Mouse (Mus musculus) kidney, embryonic 14.5 days (tissue): ENCODE measurements at regions not wholly inside any gene's neighbourhood (a gene's known extent, or its start where the extent isn't known, plus 50 kb on each side); places are given as distances from the start of the nearest gene placed in this dataset.

Experiments used
- ATAC-seq: fragments of 200-750 bp; cut with Nextera tagmentation; 2 replicates; pipeline ENCODE4 v1.8.0; 2017; ENCODE audit warnings: moderate number of reproducible peaks, mild to moderate bottlenecking, moderate TSS enrichment, moderate library complexity; ENCODE audit not compliant: low FRiP score, low TSS enrichment
- H3K27ac ChIP-seq: fragments of 300-500 bp; sonication (generic); 2 replicates; pipeline ENCODE4 v1.5.1; 2014; ENCODE audit warnings: low read depth, mild to moderate bottlenecking, low read length, moderate library complexity, mixed read lengths
- H3K27me3 ChIP-seq: fragments of 300-500 bp; sonication (generic); 2 replicates; pipeline ENCODE4 v1.6.1; 2014; ENCODE audit warnings: mild to moderate bottlenecking, low read length; ENCODE audit not compliant: control insufficient read depth, insufficient read depth
- H3K36me3 ChIP-seq: fragments of 300-500 bp; sonication (generic); 2 replicates; pipeline ENCODE4 v1.6.1; 2014; ENCODE audit warnings: low read length, mixed read lengths; ENCODE audit not compliant: control insufficient read depth, insufficient read depth
- H3K4me1 ChIP-seq: fragments of 300-500 bp; sonication (generic); 2 replicates; pipeline ENCODE4 v1.6.1; 2014; ENCODE audit warnings: low read length, mixed read lengths; ENCODE audit not compliant: control insufficient read depth, insufficient read depth
- H3K4me2 ChIP-seq: fragments of 300-500 bp; sonication (generic); replicated peaks from 2 replicates; pipeline ENCODE4 v1.6.1; 2014; ENCODE audit warnings: low read depth, mild to moderate bottlenecking, low read length
- H3K4me3 ChIP-seq: fragments of 300-500 bp; sonication (generic); 2 replicates; pipeline ENCODE4 v1.5.1; 2014; ENCODE audit warnings: mild to moderate bottlenecking, low read length
- H3K9ac ChIP-seq: fragments of 300-500 bp; sonication (generic); 2 replicates; pipeline ENCODE4 v1.6.1; 2014; ENCODE audit warnings: low read depth, mild to moderate bottlenecking, low read length, moderate library complexity
- H3K9me3 ChIP-seq: fragments of 300-500 bp; sonication (generic); 2 replicates; pipeline ENCODE4 v1.6.1; 2016; ENCODE audit warnings: low read length; ENCODE audit not compliant: control insufficient read depth
- WGBS: fragments of 180-500 bp; shearing (Covaris S2); extraction: QIAGEN DNeasy Blood & Tissue Kit; methylation state at CpG from one replicate; pipeline ENCODE4 v1.1.7; 2014; 5-methylcytosine and 5-hydroxymethylcytosine counted together

DNA sequence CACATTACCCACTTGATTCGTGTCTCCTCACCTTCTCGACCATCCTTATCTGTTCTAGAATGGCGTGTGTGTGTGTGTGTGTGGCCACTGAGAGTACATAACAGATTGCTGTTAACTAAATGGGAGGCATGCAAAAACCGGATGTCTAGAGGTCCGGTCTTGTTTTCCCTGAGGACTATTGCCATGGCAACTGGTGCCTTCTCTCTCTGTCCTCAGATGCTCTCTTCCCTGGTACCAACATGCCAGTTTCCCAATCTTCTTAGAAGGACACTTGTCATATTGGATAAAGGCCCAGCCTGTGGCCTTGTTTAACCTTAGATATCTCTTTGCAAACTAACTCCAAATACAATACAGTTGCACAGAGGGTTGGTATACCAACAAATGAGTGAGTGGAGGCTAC is 125.9 kb downstream of the Irs2 start:
- no peaks in the 10 kb centered on the region for H3K4me1 ChIP-seq
- H3K9ac ChIP-seq, result no peak overlapping the region
- H3K27me3 ChIP-seq, result peaks cover 3% of the 10 kb centered on the region; the same call in 1 of the 2 replicates
- H3K4me3 ChIP-seq, result no peak overlapping the region
- ATAC-seq, result no peak
- no peaks in the 10 kb centered on the region for H3K36me3 ChIP-seq
- H3K27ac ChIP-seq, result no peak overlapping the region
- H3K9me3 ChIP-seq, result no peaks in the 10 kb centered on the region
- no peak overlapping the region for H3K4me2 ChIP-seq
- 76% methylated on average over 5 of the region's 5 CpGs for WGBS

DNA sequence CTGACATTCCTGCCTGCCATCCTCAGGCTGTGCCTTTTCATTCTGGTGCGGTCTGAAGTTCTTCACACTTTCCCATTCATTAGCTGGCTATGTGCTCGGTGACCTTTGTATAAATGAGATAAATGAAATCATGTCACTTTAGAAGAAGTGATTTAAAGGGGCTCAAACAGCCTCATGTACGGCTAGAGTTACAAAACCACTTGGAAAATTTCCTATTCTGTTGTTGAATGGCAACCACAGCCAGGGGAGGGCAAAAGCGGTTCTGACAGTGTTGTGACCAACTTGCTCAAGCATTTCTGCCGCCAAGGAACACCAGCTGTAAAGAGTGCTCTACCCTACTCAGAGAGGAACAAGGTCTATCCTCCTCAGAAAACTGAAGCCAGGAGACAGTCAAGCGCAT is 128.4 kb downstream of the Irs2 start:
- 68% methylated on average over 6 of the region's 6 CpGs for WGBS
- ATAC-seq, result no peak
- no peaks in the 10 kb centered on the region for H3K36me3 ChIP-seq

GRCm38 (mm10) chr8:10879049-10879847 is 129.0 kb downstream of the Irs2 start:
- Histone ChIP-seq H3K4me3 (no peak overlapping the region), H3K27me3 (peaks cover 3% of the 10 kb centered on the region; the same call in 1 of the 2 replicates), H3K4me2 (no peak overlapping the region), H3K9me3 (no peaks in the 10 kb centered on the region), H3K9ac (no peak overlapping the region), H3K27ac (no peak overlapping the region), H3K4me1 (no peaks in the 10 kb centered on the region), H3K36me3 (no peaks in the 10 kb centered on the region)
- 85% methylated on average over 10 of the region's 10 CpGs for WGBS
- no peak for ATAC-seq

More for the DNA sequence above, 128.4 kb downstream of the Irs2 start:
- H3K9ac ChIP-seq, result no peak overlapping the region
- H3K4me1 ChIP-seq, result no peaks in the 10 kb centered on the region
- no peaks in the 10 kb centered on the region for H3K9me3 ChIP-seq
- H3K4me3 ChIP-seq, result no peak overlapping the region
- no peak overlapping the region for H3K27ac ChIP-seq
- no peak overlapping the region for H3K4me2 ChIP-seq
- H3K27me3 ChIP-seq, result peaks cover 3% of the 10 kb centered on the region; the same call in 1 of the 2 replicates

DNA sequence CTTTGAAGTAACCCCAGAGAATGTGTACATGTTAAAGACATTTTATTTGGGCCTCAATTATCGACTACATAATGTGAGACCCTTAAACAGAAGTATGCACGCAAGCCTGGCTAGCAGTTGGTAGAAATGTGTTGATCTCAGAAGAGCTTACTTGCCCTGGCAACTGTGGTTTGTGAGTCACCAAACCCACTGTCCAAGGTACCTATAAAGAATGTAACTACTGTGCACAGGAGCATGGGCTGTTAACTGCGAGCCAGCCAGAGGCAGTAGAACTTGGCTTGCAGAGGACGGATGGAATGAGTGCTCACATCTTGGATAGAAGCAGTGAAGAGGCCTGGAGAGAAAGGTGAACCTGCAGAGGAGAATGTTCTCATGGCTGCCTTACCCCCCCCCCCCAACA is 129.9 kb downstream of the Irs2 start:
- Histone ChIP-seq H3K4me2 (no peak overlapping the region), H3K36me3 (no peaks in the 10 kb centered on the region), H3K9ac (no peak overlapping the region), H3K4me1 (no peaks in the 10 kb centered on the region), H3K9me3 (no peaks in the 10 kb centered on the region), H3K4me3 (no peak overlapping the region), H3K27me3 (peaks cover 3% of the 10 kb centered on the region; the same call in 1 of the 2 replicates), H3K27ac (no peak overlapping the region)
- ATAC-seq, result no peak
- WGBS, result 85% methylated on average over 4 of the region's 4 CpGs

DNA sequence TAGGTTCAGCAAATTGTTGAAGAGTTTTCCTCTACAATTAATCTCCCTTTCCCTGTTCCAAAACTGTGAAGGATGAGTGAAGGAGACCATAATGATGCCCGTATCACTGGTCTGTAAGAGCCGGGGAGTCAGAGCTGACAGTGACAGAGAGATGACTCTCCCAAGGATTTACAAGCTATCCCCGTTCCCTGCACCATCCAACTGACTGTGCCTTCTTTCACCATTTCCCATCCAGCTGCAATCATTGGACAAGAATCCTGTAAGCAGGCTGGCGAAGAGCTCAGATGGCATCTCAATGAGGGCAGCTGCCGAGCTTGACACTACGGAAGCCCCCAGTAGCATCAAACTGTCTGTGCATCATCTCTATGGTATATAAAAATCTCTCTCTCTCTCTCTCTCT is 133.1 kb downstream of the Irs2 start:
- Histone ChIP-seq H3K27ac (no peak overlapping the region), H3K4me1 (no peaks in the 10 kb centered on the region), H3K36me3 (no peaks in the 10 kb centered on the region), H3K4me2 (no peak overlapping the region), H3K9ac (no peak overlapping the region), H3K4me3 (no peak overlapping the region), H3K27me3 (peaks cover under 1% of the 10 kb centered on the region; the same call in 1 of the 2 replicates), H3K9me3 (no peaks in the 10 kb centered on the region)
- no peak for ATAC-seq
- 71% methylated on average over 6 of the region's 6 CpGs for WGBS

DNA sequence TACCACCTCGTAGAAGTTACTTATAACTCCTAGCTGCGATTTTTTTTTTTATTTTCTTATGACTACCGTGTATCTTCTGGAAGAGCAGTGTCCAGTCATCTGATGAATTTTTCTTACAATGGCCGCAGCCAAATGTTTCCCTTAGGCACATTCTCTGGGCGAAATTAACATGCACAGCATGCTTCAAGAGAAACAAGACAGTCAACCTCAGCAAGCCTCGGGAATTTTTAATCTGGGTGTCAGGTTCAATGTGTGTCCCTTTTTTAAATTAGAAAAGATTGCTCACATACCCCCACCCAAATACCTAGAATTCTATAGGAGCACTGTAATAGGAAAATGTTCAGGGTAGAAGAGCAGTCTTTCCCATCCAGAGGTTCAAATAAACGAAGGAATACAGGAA is 136.8 kb downstream of the Irs2 start:
- H3K4me1 ChIP-seq, result peaks cover 6% of the 10 kb centered on the region
- no peak for ATAC-seq
- no peak overlapping the region for H3K4me2 ChIP-seq
- H3K4me3 ChIP-seq, result no peak overlapping the region
- H3K9ac ChIP-seq, result no peak overlapping the region
- no peaks in the 10 kb centered on the region for H3K9me3 ChIP-seq
- H3K27me3 ChIP-seq, result no peaks in the 10 kb centered on the region
- no peaks in the 10 kb centered on the region for H3K36me3 ChIP-seq
- no peak overlapping the region for H3K27ac ChIP-seq
- WGBS, result 70% methylated on average over 7 of the region's 7 CpGs

GRCm38 (mm10) chr8:10870423-10871055 is 137.7 kb downstream of the Irs2 start:
- Histone ChIP-seq H3K27ac (no peak overlapping the region), H3K4me2 (no peak overlapping the region), H3K9ac (no peak overlapping the region), H3K36me3 (no peaks in the 10 kb centered on the region), H3K9me3 (no peaks in the 10 kb centered on the region), H3K27me3 (no peaks in the 10 kb centered on the region), H3K4me3 (no peak overlapping the region), H3K4me1 (peaks cover 15% of the 10 kb centered on the region)
- 91% methylated on average over 13 of the region's 13 CpGs for WGBS
- ATAC-seq, result no peak

- WGBS, result 80% methylated on average over 10 of the region's 10 CpGs
- no peak for ATAC-seq
- no peak overlapping the region for H3K4me2 ChIP-seq
These were observed 138.4 kb downstream of the Irs2 start for GRCm38 (mm10) chr8:10869866-10870265.

GRCm38 (mm10) chr8:10866696-10867395 is 141.4 kb downstream of the Irs2 start:
- ATAC-seq, result no peak
- Histone ChIP-seq H3K36me3 (no peaks in the 10 kb centered on the region), H3K9ac (no peak overlapping the region), H3K9me3 (no peaks in the 10 kb centered on the region), H3K4me2 (no peak overlapping the region), H3K27ac (no peak overlapping the region), H3K4me1 (peaks cover 18% of the 10 kb centered on the region), H3K27me3 (no peaks in the 10 kb centered on the region), H3K4me3 (no peak overlapping the region)
- WGBS, result 20% methylated on average over 7 of the region's 7 CpGs

More at GRCm38 (mm10) chr8:10869866-10870265, 138.4 kb downstream of the Irs2 start:
- Histone ChIP-seq H3K4me3 (no peak overlapping the region), H3K27me3 (no peaks in the 10 kb centered on the region), H3K9me3 (no peaks in the 10 kb centered on the region), H3K9ac (no peak overlapping the region), H3K36me3 (no peaks in the 10 kb centered on the region), H3K27ac (no peak overlapping the region), H3K4me1 (peaks cover 18% of the 10 kb centered on the region)
